Mouse (Mus musculus): Measurements from ENCODE around the gene Odf3l1.

- no peak for TF ChIP-seq POLR2A (IDR thresholded peaks at IDR 0.05; ENCODE audit: borderline replicate concordance, extremely low read depth, low read depth, low read length)
- TF ChIP-seq CTCF (IDR thresholded peaks at IDR 0.05; ENCODE audit: insufficient read depth, low read length) = no peak
Measured at GRCm38 (mm10) chr9:56866430-56866829, 2.0 kb upstream of the Odf3l1 start.
